Mouse (Mus musculus): ENCODE results near the gene Myl9. TPM values are rescaled to one million over a fixed set of nuclear protein-coding genes. Genes with fewer than 3 reads are reported as not detected.
A peak's percentile ranks its signal among the peaks of the same experiment; 100 is the strongest.
"Not testable (repeated sequence)": the region's sequence is repeated elsewhere in the genome, so short reads cannot be mapped to it uniquely, and the experiment has no call there.

Myl9 gene
- polyA plus RNA-seq, 1 experiment, result 954 TPM

- H3K79me2 ChIP-seq (ENCODE audit: control insufficient read depth, insufficient read depth), result no peaks in the 10 kb centered on the region
- no peak overlapping the region for H3ac ChIP-seq (ENCODE audit: control insufficient read depth, insufficient read length, low read depth)
Measured at GRCm38 (mm10) chr2:156787776-156788105, 12.5 kb downstream of the Myl9 start.

GRCm38 (mm10) chr2:156788836-156789235 lies 13.6 kb downstream of the Myl9 start:
- Histone ChIP-seq H3K4me3 (ENCODE audit: insufficient read depth, poor library complexity, severe bottlenecking) (no peak overlapping the region), H3K79me3 (ENCODE audit: low read depth) (no peaks in the 10 kb centered on the region), H3K36me3 (ENCODE audit: control insufficient read depth, insufficient read depth) (no peaks in the 10 kb centered on the region), H3K27me3 (ENCODE audit: control insufficient read depth, insufficient read depth, insufficient read length) (no peaks in the 10 kb centered on the region), H3ac (ENCODE audit: control insufficient read depth, insufficient read length, low read depth) (no peak overlapping the region), H3K79me2 (ENCODE audit: control insufficient read depth, insufficient read depth) (no peaks in the 10 kb centered on the region)
- TF ChIP-seq CTCF (IDR thresholded peaks at IDR 0.05; ENCODE audit: control insufficient read depth, insufficient read depth, insufficient read length) (no peak), MAX (IDR thresholded peaks at IDR 0.05) (no peak), FOSL1 (IDR thresholded peaks at IDR 0.05; ENCODE audit: insufficient read depth, low read length, poor library complexity, severe bottlenecking) (no peak), CEBPB (IDR thresholded peaks at IDR 0.05; ENCODE audit: low read depth) (no peak), USF1 (IDR thresholded peaks at IDR 0.05; ENCODE audit: low read depth) (no peak), MYOD1 (IDR thresholded peaks at IDR 0.05; ENCODE audit: control insufficient read depth, insufficient read length, low read depth) (no peak), MYOG (IDR thresholded peaks at IDR 0.05; ENCODE audit: control insufficient read depth, extremely low read depth, insufficient read length) (no peak)

More at GRCm38 (mm10) chr2:156787776-156788105, 12.5 kb downstream of the Myl9 start:
- no peak for TF ChIP-seq FOSL1 (IDR thresholded peaks at IDR 0.05; ENCODE audit: insufficient read depth, low read length, poor library complexity, severe bottlenecking)
- peak; percentile 80 for TF ChIP-seq CEBPB (IDR thresholded peaks at IDR 0.05; ENCODE audit: low read depth)
- no peaks in the 10 kb centered on the region for H3K79me3 ChIP-seq (ENCODE audit: low read depth)
- no peaks in the 10 kb centered on the region for H3K27me3 ChIP-seq (ENCODE audit: control insufficient read depth, insufficient read depth, insufficient read length)
- H3K36me3 ChIP-seq (ENCODE audit: control insufficient read depth, insufficient read depth), result no peaks in the 10 kb centered on the region
- H3K4me3 ChIP-seq (ENCODE audit: insufficient read depth, poor library complexity, severe bottlenecking), result no peak overlapping the region

GRCm38 (mm10) chr2:156798516-156798915 lies 23.3 kb downstream of the Myl9 start:
- Histone ChIP-seq H3ac (ENCODE audit: control insufficient read depth, insufficient read length, low read depth) (no peak overlapping the region), H3K79me3 (ENCODE audit: low read depth) (no peaks in the 10 kb centered on the region), H3K27me3 (ENCODE audit: control insufficient read depth, insufficient read depth, insufficient read length) (no peaks in the 10 kb centered on the region), H3K36me3 (ENCODE audit: control insufficient read depth, insufficient read depth) (no peaks in the 10 kb centered on the region), H3K4me3 (ENCODE audit: insufficient read depth, poor library complexity, severe bottlenecking) (no peak overlapping the region), H3K79me2 (ENCODE audit: control insufficient read depth, insufficient read depth) (no peaks in the 10 kb centered on the region)
- TF ChIP-seq MYOD1 (IDR thresholded peaks at IDR 0.05; ENCODE audit: control insufficient read depth, insufficient read length, low read depth) (no peak), CEBPB (IDR thresholded peaks at IDR 0.05; ENCODE audit: low read depth) (no peak), USF1 (IDR thresholded peaks at IDR 0.05; ENCODE audit: low read depth) (no peak), MYOG (IDR thresholded peaks at IDR 0.05; ENCODE audit: control insufficient read depth, extremely low read depth, insufficient read length) (no peak), FOSL1 (IDR thresholded peaks at IDR 0.05; ENCODE audit: insufficient read depth, low read length, poor library complexity, severe bottlenecking) (no peak), CTCF (IDR thresholded peaks at IDR 0.05; ENCODE audit: control insufficient read depth, insufficient read depth, insufficient read length) (no peak), MAX (IDR thresholded peaks at IDR 0.05) (no peak)

- H3K79me2 ChIP-seq (ENCODE audit: control insufficient read depth, insufficient read depth), result no peaks in the 10 kb centered on the region
- H3ac ChIP-seq (ENCODE audit: control insufficient read depth, insufficient read length, low read depth), result no peak overlapping the region
- no peaks in the 10 kb centered on the region for H3K27me3 ChIP-seq (ENCODE audit: control insufficient read depth, insufficient read depth, insufficient read length)
- H3K79me3 ChIP-seq (ENCODE audit: low read depth), result no peaks in the 10 kb centered on the region
- no peak overlapping the region for H3K4me3 ChIP-seq (ENCODE audit: insufficient read depth, poor library complexity, severe bottlenecking)
- H3K36me3 ChIP-seq (ENCODE audit: control insufficient read depth, insufficient read depth), result no peaks in the 10 kb centered on the region
- TF ChIP-seq MAX (IDR thresholded peaks at IDR 0.05) (no peak), MYOD1 (IDR thresholded peaks at IDR 0.05; ENCODE audit: control insufficient read depth, insufficient read length, low read depth) (no peak), USF1 (IDR thresholded peaks at IDR 0.05; ENCODE audit: low read depth) (no peak), CTCF (IDR thresholded peaks at IDR 0.05; ENCODE audit: control insufficient read depth, insufficient read depth, insufficient read length) (no peak), FOSL1 (IDR thresholded peaks at IDR 0.05; ENCODE audit: insufficient read depth, low read length, poor library complexity, severe bottlenecking) (no peak), MYOG (IDR thresholded peaks at IDR 0.05; ENCODE audit: control insufficient read depth, extremely low read depth, insufficient read length) (no peak), CEBPB (IDR thresholded peaks at IDR 0.05; ENCODE audit: low read depth) (no peak)
Measured at GRCm38 (mm10) chr2:156801045-156801444, 25.8 kb downstream of the Myl9 start.

- H3K79me2 ChIP-seq (ENCODE audit: control insufficient read depth, insufficient read depth); H3ac ChIP-seq (ENCODE audit: control insufficient read depth, insufficient read length, low read depth); H3K4me3 ChIP-seq (ENCODE audit: insufficient read depth, poor library complexity, severe bottlenecking); H3K27me3 ChIP-seq (ENCODE audit: control insufficient read depth, insufficient read depth, insufficient read length); H3K36me3 ChIP-seq (ENCODE audit: control insufficient read depth, insufficient read depth); H3K79me3 ChIP-seq (ENCODE audit: low read depth): not testable (repeated sequence)
Measured at GRCm38 (mm10) chr2:156802116-156802515, 26.9 kb downstream of the Myl9 start.

GRCm38 (mm10) chr2:156803698-156804372 lies 28.6 kb downstream of the Myl9 start:
- Histone ChIP-seq H3K27me3 (ENCODE audit: control insufficient read depth, insufficient read depth, insufficient read length) (no peaks in the 10 kb centered on the region), H3K79me3 (ENCODE audit: low read depth) (no peaks in the 10 kb centered on the region), H3K79me2 (ENCODE audit: control insufficient read depth, insufficient read depth) (no peaks in the 10 kb centered on the region), H3ac (ENCODE audit: control insufficient read depth, insufficient read length, low read depth) (no peak overlapping the region), H3K36me3 (ENCODE audit: control insufficient read depth, insufficient read depth) (no peaks in the 10 kb centered on the region), H3K4me3 (ENCODE audit: insufficient read depth, poor library complexity, severe bottlenecking) (no peak overlapping the region)
- TF ChIP-seq MYOD1 (IDR thresholded peaks at IDR 0.05; ENCODE audit: control insufficient read depth, insufficient read length, low read depth), result no peak
- TF ChIP-seq FOSL1 (IDR thresholded peaks at IDR 0.05; ENCODE audit: insufficient read depth, low read length, poor library complexity, severe bottlenecking), result no peak
- TF ChIP-seq CTCF (IDR thresholded peaks at IDR 0.05; ENCODE audit: control insufficient read depth, insufficient read depth, insufficient read length), result no peak
- no peak for TF ChIP-seq MYOG (IDR thresholded peaks at IDR 0.05; ENCODE audit: control insufficient read depth, extremely low read depth, insufficient read length)
- TF ChIP-seq MAX (IDR thresholded peaks at IDR 0.05), result no peak
- TF ChIP-seq USF1 (IDR thresholded peaks at IDR 0.05; ENCODE audit: low read depth), result no peak
- TF ChIP-seq CEBPB (IDR thresholded peaks at IDR 0.05; ENCODE audit: low read depth), result no peak

Data from C2C12 (cell line).